Mouse (Mus musculus): Measurements from ENCODE around the gene Ldhal6b.
A peak's percentile ranks its signal among the peaks of the same experiment; 100 is the strongest.
"Not testable (repeated sequence)": the region's sequence is repeated elsewhere in the genome, so short reads cannot be mapped to it uniquely, and the experiment has no call there.

The Ldhal6b gene

DNA sequence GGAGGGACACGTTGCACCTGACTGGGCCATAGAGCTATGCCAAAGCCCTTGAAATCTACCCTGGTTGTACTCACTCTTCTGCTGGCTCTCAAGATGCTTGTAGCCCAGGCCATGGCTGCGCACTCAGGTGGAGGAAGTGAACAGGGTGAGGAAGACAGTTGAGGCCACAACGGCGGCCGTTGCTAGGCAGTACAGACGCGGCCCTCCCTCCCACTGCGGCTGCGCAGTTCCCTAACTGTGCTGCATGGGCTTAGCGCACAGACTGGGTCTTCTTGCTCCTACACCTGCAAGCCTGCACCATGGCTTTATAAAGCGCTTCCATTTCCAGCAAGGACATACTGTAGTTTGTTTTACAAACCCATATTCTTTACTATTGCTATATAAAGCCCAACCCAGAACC, at the start of gene Ldhal6b:
Gene Ldhal6b, minus strand, starts transcription at position 223 of the 400 bp plus-strand sequence.
- DNase-seq = no peak

DNA sequence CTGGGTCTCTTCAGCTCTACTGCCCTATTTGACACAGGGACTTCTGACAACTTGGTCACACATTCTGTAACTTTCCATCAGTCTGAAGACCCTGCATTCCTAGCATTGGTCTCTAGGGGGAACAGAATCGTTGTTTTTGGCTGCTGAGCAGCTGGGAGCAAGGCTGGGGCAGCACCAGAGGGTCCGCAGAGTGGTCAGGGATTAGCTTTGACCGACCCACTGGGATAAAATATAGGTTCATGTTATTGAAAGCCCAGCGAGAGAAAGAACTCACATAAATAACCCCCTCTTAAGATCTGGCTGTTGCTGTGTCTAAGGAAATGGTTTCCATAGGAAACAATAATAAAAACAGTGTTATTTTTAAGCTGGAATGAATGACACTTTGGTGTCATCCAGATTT, 48.6 kb upstream of the Ldhal6b start:
- no peak for DNase-seq

DNA sequence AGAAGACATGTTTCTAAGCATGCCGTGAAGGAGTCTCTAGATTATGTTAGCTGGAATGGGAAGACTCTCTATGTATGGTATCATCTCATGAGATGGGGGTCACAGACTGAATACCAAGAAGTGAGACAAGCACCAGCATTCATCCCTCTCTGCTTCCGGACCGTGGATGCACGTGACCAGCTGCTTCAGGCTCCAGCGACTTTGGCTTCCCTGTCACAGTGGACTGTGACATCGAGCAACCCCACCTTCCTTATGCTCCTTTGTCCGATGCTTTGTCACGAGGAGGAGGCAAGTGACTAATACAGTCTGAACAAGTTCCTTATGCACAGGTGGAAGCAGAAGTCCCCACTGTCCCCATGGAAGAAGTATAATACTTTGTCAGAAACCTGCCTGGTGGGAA, 48.2 kb upstream of the Ldhal6b start:
- no peak for DNase-seq

DNA sequence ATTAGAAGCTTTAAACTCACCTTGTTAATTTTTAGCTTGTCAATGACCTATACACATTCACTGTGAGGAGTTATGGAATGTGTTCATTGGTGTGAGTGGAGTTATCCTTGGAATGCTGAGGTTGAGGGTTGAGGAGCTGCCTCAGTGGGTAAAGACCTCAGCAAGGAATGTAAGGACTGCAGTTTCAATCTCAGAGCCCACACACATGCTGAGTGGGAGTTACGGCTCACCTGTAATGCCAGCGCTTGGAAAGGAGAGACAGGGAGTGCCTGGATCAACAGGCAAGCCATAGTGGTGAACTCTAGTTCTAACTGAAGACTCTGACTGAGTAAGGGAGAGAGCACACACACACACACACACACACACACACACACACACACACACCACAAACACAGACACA, 45.3 kb upstream of the Ldhal6b start:
- DNase-seq = no peak

DNA sequence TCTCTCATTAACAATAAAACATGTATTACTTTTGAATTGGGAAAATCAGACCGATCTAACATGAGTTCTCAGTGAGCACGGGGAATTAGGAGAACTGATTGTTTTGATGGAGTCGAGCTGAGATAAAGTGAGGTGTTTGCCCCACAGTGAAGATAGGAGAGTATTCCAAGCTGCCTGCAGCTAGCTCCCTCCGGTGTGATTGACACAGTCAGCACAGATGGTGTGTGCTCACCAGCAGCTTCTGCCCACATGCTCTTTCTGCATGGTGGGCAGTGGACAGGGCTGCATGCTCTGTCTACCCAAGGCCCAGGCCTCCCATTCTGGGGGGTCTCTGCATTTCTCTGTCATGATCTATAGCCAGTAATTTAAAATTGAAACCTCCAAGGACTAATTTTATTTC, 35.1 kb upstream of the Ldhal6b start:
- DNase-seq = no peak

DNA sequence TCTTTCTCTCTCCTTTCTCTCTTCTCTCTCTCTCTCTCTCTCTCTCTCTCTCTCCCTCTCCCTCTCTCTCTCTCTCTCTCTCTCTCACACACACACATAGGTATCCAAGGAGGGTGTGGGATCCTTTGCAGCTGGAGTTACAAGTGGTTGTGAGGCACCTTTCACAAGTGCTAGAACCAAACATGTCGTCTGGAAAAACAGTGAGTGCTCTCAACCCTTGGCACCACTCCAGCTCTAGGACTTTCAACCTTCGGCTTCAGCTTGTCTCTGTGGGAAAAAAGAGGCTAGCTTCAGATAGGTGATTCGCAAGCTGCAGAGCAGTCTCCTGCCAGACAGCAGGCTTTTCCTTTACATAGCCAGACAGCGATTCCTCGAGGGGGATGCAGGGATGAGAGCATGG, 25.2 kb upstream of the Ldhal6b start:
- no peak for DNase-seq

DNA sequence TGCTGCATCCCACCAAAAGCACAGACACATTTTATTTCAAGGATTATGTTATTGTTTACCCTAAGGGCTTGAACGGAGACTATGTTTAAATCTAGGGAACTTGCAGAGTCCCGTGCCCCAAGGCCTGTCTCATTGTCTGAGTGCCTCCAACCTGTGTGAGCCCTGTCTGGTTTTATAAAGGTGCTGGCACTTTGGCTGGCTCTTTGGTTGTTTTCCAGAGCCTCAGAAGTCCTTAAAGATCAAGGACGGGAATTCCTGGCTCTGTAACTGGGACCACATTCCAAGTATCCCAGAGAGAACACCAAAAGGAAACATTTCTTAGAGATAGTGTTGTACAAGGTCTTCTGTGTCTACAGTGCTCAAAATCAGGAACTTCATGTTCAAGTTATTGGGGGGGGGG, 24.7 kb upstream of the Ldhal6b start:
- DNase-seq = no peak

DNA sequence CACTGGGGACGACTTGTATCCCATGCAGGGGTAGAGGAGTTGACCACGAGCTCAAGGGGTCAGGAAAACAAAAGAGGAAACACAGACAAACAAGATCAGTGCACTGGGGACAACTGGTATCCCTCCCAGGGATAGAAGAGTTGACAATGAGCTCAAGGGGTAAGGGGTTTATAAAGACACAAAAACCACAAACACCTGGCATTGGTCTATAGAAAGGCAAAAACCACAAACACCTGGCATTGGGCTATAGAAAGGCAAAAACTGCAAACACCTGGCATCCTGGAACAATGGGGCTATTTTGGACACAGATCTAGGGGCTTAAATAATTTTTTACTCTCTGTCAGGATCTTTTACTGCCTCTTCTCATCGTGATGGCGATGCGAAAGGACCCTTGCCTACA, 23.8 kb upstream of the Ldhal6b start:
- DNase-seq = not testable (repeated sequence)

DNA sequence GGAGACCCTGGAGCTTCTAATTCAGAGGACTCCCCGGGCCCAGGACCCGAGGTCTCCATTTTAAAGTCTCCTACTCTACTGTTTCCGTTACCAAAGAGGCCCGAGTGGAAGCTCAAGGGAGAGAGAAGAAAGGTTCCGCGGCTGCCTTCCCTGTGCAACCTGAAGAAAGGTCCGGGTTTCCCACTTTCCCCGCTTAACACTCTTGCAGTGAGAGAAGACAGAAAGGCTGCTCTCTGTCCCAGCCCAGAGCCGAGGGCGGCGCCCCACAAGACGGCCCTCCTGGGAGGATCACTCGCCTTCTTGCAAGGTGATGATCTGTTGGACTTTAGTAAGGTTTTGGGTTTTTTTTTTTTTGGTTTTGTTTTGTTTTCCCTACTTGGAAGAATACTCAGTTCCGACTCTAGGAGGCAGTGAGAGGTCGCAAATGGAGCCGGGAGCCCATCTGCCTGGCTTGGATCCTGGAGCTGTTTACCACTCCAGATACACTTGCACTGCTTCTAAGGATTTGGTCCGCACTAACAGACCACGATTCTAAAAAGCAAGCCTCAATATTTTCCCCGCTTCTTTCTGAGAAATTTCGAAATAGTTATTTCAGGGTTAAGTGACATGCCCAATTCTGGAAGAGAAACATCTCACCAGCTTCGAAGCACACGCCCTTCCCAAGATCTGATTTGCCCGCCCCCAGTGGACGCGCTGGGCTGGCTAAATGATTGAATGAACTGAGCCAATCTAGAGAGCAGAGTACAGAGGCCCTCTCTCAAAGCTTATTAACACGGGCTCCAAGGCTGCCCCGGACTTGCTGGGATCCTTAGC, 21.8 kb upstream of the Ldhal6b start, which contains the start of gene Tmem242:
Gene Tmem242, minus strand, starts transcription at position 101 of the 813 bp plus-strand sequence.
- DNase-seq = peak; percentile 87 to 97

DNA sequence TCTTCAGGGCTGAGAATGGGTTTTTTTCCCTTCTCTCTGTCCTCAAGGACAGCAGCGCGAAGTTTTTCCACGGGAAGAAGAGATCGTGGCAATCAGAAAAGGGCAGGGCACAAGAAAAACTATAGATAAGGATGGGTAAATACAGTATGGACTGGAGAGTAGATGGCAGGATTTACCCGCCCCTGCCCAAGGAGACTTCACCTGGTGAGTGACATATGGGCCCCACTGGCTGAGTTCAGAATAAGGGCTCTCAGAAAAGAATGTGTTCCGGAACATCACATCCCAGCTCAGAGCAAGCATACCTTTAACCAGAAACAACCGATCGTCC, 21.2 kb upstream of the Ldhal6b start:
- DNase-seq = no peak

DNA sequence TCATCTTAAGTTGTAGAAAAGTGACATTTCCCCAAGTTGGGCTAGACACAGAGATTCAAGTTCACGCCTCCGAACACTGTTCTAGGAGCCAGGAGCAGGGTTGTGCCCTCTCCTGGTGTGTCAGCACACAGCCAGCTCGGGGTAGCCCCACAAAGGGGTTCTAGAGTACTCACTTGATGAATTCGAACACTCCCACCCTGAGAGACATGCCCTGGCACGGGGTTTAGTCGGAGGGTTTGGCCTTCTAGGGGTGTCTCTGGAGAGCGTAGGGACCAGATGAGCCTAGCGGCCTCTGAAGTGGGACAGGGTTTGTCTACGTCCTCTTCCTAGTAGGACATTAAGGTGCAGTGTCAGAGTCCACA, 11.2 kb upstream of the Ldhal6b start:
- DNase-seq = no peak

DNA sequence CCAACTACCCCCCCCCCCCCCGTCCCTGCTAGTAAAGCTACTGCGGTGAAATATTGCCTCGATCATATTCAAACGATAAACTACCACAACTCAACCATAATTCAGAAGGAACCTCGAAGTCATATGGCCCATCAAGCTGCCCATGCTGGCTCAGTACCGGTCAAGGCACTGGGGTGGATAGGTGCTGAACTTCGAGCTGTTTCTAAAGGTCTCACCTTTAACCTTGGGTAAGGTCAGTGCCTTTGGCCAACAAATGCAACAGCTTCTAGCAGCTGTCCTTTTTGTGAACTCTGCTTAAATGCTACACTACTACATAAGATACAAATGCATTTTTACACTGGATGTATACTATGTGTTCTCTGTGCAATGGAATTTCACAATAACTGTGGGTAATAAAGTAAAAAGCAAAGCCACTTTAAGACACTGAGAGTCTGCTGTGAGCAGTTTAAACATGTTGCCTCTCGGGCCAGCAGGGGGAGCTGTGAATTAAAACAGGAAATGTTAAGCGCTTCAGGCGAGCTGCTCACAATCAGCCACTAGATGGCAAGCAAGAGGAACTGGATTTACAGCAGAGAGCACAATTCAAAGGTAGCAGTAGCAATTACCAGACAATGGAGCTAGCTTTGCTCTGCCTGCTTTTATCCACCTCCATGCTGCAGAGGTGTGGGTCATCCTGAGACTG, 10.7 kb upstream of the Ldhal6b start:
- peak; percentile 92 to 97 for DNase-seq

DNA sequence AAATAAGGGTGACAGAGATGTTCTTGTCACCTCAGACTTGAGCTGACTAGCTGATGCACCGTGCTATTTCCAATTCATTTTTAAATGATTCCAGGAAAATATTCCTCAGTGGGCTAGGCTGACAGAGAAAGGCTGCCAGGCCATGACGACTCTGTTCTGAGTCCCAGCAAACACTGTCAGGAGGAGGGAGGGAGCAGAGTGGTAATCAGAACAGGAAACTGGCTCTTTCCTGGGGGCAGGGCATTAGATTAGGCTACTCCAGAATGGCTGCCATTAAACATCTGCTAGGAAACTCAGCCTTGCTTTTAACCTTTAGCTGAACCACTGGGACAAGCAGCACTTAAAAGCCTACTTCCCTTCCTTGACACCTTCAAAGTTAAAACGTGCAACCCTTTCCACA, 6.6 kb upstream of the Ldhal6b start:
- DNase-seq = no peak

DNA sequence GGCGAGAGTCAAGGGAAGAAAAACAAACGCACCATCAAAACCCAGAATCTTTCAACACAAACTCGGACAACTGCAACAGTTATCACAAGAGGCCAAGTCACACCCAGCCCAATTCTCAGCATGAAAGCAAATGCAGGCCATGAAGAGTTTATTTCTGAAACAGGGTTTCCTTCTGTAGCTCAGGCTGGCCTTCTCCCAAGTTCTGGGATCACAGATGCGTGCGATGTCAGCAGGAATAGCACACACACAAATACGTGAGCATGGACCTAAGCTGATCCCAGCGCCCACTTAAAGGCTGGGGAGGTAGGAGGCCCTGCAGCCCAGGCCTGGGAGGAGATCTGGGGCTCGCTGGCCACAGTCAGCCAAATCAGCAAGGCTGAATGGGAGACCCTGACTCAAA, 5.6 kb upstream of the Ldhal6b start:
- peak; percentile 28 to 39 for DNase-seq

DNA sequence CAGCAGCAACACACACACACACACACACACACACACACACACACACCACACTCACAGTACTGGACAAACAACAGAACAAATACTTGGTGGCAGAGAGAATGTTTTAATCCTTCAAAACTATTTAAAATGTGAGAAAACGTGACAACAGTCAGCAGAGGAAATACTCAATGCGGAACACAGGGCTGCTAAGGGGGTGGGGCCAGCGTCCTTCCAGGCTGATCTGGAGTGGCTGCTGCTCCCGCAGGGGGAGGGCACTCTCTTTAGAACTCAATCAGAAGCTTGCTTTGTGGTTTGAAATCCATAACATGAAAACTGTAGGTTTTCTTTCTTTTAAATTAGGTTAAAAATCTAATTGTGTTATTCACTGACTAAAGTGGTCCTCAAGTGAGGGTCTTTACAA, 3.3 kb upstream of the Ldhal6b start:
- DNase-seq = no peak

DNA sequence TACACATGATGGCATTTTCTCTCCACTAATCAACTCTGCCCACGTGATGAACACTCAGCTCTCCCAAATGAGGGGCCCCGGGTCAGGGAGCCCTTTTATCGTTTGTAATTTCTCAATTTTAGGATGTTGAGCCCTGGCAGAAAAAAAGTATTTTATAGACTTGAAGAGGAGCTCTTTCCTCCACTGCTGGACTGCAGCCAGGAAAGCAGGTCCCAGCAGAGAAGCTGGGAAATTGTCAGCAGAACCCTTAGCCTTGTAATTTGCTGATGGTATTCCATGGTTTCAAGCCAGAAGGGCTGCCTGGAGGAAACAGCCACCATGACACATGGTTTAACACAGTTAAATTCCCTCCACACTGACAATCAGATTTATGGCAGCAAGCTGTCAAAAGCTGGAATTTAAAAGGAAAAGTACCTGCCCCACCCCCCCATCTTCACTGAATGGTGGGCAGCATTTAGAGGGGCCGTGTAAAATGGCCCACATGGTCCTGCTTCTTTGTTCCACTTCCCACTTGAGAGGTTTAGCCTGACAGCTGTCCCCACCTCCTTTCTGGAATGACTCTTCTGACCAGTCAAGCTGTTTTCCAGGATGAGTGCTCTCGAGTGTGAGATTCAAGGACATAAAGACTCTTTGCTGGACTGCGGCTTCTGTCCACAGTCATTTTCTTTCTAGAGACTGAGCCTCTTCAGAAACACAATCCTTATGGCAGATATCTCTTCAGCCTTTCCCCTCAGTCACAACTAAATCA, 1.4 kb upstream of the Ldhal6b start:
- DNase-seq = peak in 1 of 2 experiments; percentile 26

DNA sequence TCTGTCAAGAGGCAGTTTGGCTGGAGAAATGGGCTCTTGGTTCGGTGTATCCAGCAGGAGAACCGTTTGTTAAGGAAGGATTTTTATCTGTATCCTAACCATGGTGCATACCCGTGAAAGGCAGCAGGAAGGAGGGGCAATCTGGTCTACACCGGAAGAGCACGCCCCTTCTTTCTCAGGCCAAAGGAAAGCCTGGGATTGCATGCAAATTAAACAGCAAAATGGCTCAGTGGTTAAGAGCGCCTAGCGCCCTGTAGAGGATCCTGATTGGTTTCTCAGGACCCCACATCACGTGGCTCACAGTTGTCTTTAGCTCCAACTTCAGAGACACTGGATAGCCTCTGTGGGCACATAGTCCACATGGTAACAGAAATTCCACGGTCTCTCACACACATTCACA, 489 bp upstream of the Ldhal6b start:
- DNase-seq = no peak

DNA sequence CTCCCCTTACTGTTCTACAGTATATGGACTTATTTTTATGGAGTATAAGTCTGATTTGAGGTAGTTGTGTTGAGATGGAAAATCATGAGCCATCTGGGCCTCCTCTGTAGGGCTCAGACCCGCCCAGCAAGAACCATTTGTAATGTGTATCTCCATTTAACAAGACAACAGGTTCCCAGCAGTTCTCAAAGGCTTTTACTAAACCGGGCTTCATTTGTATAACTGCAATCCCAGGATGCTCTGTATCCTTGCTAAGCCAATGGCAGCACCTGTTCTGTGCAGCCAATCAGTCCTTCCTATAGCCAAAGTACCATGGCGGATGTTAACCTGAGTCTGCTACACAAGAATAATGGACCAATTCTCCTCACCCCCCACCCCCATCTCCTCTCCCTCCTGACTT, 2.0 kb downstream of the Ldhal6b start:
- no peak for DNase-seq

DNA sequence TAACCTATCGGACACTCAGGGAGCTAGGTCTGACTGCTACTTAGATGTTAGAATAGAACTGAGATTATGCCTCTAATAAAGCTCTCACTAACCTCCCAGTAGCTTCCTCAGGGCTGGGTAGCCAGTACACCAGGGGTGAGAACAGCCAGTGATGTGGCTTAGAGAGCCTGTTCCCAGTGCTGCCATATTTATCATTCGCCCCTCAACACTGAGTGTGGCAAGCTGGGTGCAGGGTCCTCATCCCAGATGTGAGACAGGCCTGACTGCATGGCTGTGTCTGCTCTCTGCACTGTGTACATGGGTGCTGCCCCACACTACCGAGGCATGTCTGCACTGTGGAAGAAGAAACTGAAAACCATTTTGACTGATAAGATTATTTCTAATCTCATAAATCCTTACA, 4.5 kb downstream of the Ldhal6b start:
- no peak for DNase-seq

DNA sequence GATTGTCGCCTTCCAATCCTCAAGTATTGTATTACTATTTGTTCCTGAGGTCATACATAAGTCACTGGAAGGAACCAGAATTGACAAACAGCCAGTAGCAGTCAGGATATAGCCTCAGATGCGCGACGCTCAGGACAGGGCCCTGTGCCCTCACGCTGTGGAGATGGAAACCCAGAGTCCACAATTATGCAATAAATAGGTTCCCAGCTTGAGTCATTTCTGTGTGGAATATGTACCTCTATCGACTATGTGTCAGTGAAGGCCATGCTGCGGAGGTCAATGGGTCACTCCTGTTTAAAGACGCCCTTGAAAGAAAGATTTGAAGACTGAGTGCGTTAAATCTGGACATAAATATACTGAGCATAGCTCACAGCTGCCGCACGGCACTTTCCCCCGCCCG, 5.2 kb downstream of the Ldhal6b start:
- no peak for DNase-seq

DNA sequence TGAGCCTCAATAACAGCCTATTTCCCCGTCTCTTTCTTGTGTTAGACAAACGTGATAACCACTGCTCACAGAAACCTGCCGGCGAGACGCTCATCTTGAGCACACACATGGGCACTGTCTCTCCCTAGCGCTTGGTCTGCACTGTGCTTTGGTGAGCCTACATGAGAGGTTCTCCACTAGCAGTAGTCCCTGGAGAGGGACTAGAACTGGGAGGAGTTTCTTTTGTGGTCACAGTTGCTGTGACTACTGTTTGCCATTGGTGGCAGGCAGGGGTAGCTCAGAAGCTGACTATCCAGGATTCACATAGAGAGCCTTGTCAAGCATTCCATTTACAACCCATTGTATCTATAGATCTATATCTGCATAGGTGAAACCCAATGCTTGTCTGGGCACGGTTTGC, 5.8 kb downstream of the Ldhal6b start:
- no peak for DNase-seq

DNA sequence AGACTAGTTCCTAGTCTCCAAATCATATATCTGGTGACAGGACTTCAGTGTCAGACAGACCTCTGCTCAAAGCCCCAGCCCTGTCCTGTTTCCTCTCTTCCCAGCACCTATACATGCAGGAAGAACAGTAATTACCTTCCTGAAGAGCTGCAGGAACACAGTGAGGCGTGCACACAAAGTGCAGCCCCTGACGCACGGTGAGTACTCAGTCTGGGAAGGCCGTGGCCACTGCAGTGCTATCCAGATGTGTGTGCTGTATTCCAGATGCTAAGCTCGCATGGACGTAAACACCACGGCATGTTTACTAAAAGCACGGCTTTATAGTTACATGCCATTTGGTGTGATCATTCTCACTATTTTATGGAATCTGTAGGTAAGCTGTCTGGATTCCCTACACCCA, 6.3 kb downstream of the Ldhal6b start:
- DNase-seq = no peak

DNA sequence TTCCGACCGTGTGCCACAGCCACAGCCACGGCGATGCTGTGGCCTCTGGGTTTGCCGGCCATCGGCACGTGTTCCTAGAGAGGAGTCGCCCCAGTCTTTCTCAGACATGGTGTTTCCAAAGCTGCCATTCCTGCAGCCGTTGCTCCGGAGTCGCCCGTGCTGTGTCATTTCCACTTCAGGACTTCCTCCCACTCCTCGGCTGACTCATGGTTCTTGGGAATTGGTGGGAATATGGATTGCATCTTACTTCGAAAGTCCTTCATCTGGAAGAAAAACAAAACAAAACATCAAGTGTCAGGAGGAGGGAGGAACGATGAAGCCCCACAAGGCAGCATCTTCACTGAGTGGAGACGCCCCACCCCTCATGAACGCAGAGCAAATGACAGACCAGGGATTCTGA, 7.4 kb downstream of the Ldhal6b start:
- DNase-seq = no peak

DNA sequence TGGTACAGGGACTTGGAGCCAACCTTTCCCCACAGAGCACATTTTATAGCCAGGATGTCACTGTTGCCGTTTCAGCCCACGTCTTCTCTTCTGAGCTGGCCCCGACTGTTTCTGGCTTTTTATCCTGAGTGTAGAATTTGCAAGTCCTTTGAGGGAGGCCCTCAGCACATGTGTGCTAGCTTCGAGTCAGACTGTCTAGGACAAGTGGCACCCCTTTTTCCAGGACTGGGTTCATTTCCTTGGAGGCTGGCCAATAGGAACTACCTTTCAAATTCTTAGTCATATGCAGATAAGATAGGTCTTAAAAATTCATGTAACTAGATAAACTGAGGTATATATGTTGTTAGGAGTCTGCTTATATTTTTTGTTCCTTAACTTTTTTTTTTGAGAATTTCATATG, 8.2 kb downstream of the Ldhal6b start:
- no peak for DNase-seq
